Mouse (Mus musculus): ENCODE results near the gene Mfsd12. TPM values are rescaled to one million over a fixed set of nuclear protein-coding genes. Genes with fewer than 3 reads are reported as not detected.

The Mfsd12 gene
- polyA plus RNA-seq (2011; ENCODE audit: insufficient read depth, insufficient read length, low replicate concordance, missing spikeins): 11.0 and 14.3 TPM in 2 replicates

DNA sequence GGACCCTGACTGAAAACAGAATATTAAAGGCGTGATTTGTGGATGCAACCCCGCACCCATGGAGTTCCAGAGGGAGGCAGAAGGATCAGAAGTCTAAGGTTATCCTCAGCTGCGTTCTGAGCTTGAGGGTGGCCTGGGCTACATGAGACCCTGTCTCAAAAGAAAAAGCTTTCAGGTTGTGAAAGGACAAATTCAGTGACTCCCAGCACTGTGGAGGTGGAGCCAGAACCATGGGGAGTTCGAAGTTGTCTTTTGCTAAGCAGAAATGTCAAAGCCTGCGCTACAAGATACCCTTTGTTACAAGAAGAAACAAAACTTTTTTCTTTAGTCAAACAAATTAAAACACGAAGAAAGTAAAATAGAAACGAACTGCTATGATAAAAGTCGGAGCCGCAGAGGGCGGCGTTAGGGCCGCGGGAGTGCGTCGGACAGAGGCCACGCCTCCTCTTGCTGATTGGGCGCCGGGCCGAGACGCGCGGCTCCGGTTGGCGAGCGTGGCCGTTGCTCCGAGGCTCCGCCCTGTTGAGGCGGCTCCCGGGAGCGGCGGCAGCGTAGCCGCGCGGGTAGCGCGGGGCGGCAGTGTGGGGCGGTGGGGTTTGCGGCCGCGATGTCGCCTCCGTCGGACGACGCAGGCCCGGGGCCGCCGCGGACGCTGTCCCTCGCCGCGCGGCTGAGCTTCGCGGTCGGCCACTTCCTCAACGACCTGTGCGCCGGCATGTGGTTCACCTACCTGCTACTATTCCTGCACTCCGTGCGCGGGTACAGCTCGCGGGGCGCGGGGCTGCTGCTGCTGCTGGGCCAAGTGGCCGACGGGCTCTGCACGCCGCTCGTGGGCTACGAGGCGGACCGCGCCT lies at the start of gene Mfsd12:
Gene Mfsd12, plus strand, starts transcription at position 501 of the 854 bp plus-strand sequence.
- WGBS: 1% methylated on average over 79 of the region's 79 CpGs
- Histone ChIP-seq H3K27ac (ENCODE audit: control insufficient read depth, insufficient read depth, low read depth, low read length, poor library complexity) (peak within 1 kb of the TSS; percentile 86), H3K4me1 (ENCODE audit: control insufficient read depth, insufficient read depth, low read length) (peaks cover 8% of the 10 kb centered on the region), H3K4me3 (replicated peaks; ENCODE audit: control insufficient read depth, low read depth, low read length) (peak within 1 kb of the TSS; percentile 86)
- TF ChIP-seq CTCF (IDR thresholded peaks at IDR 0.05; ENCODE audit: control insufficient read depth, insufficient read depth, low read length) (0 out of 2 replicates have a peak, but pooled peaks have one; percentile 9), POLR2A (IDR thresholded peaks at IDR 0.05; ENCODE audit: borderline replicate concordance, control insufficient read depth, low read depth, low read length) (peak; percentile 91; the same call in 1 of the 2 replicates)

DNA sequence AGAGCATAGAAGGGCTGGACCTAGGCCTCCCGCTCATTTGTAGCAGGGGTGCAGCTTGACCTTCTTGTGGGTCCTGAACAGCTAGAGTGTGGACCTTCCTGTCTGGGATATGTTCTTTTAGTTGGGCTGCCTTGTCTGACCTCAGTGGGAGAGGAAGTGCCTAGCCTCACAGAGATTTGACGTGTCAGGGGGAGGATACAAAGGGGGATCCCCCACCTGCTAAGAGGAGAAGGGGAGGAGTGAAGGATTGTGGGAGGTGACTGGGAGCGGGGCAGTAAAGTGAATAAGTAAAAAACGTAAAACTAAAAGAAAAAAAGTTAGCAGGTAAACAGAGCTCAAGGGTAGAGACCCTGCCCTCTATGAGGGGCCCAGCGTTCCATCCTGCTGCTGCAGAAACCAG lies 47.7 kb upstream of the Mfsd12 start:
- no peak for TF ChIP-seq POLR2A (IDR thresholded peaks at IDR 0.05; ENCODE audit: borderline replicate concordance, control insufficient read depth, low read depth, low read length)
- TF ChIP-seq CTCF (IDR thresholded peaks at IDR 0.05; ENCODE audit: control insufficient read depth, insufficient read depth, low read length): no peak
- no peak overlapping the region for H3K27ac ChIP-seq (ENCODE audit: control insufficient read depth, insufficient read depth, low read depth, low read length, poor library complexity)
- no peak overlapping the region for H3K4me3 ChIP-seq (replicated peaks; ENCODE audit: control insufficient read depth, low read depth, low read length)
- no peaks in the 10 kb centered on the region for H3K4me1 ChIP-seq (ENCODE audit: control insufficient read depth, insufficient read depth, low read length)
- 74% methylated on average over 5 of the region's 5 CpGs for WGBS

- Histone ChIP-seq H3K27ac (ENCODE audit: control insufficient read depth, insufficient read depth, low read depth, low read length, poor library complexity) (no peak overlapping the region), H3K4me1 (ENCODE audit: control insufficient read depth, insufficient read depth, low read length) (no peaks in the 10 kb centered on the region; the same call in 1 of the 2 replicates), H3K4me3 (replicated peaks; ENCODE audit: control insufficient read depth, low read depth, low read length) (no peak overlapping the region)
- TF ChIP-seq POLR2A (IDR thresholded peaks at IDR 0.05; ENCODE audit: borderline replicate concordance, control insufficient read depth, low read depth, low read length) (no peak), CTCF (IDR thresholded peaks at IDR 0.05; ENCODE audit: control insufficient read depth, insufficient read depth, low read length) (no peak)
- 89% methylated on average over 13 of the region's 13 CpGs for WGBS
Measured at GRCm38 (mm10) chr10:81313581-81313980, 43.7 kb upstream of the Mfsd12 start.

DNA sequence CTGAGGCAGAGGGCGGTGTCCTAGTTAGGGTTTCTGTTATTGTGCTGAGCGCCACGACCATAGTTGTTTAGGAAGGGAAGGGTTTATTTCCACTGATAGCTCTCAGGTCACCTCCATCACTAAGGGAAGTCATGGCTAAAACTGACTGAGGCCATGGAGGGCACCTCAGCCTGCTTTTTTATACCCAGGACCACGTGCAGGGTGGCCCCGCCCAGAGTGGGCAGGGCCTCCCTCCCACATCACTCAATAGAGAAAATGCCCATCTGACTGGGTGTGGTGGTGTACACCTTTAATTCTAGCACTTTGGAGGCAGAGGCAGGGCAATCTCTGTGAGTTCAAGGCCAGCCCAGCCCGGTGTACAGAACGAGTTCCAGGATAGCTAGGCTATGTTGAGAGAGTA lies 43.1 kb upstream of the Mfsd12 start:
- Histone ChIP-seq H3K27ac (ENCODE audit: control insufficient read depth, insufficient read depth, low read depth, low read length, poor library complexity) (no peak overlapping the region), H3K4me3 (replicated peaks; ENCODE audit: control insufficient read depth, low read depth, low read length) (no peak overlapping the region), H3K4me1 (ENCODE audit: control insufficient read depth, insufficient read depth, low read length) (no peaks in the 10 kb centered on the region; the same call in 1 of the 2 replicates)
- TF ChIP-seq POLR2A (IDR thresholded peaks at IDR 0.05; ENCODE audit: borderline replicate concordance, control insufficient read depth, low read depth, low read length): no peak
- TF ChIP-seq CTCF (IDR thresholded peaks at IDR 0.05; ENCODE audit: control insufficient read depth, insufficient read depth, low read length): no peak
- 77% methylated on average over 7 of the region's 7 CpGs for WGBS

- H3K27ac ChIP-seq (ENCODE audit: control insufficient read depth, insufficient read depth, low read depth, low read length, poor library complexity): no peak overlapping the region
- H3K4me1 ChIP-seq (ENCODE audit: control insufficient read depth, insufficient read depth, low read length): no peaks in the 10 kb centered on the region; the same call in 1 of the 2 replicates
- TF ChIP-seq POLR2A (IDR thresholded peaks at IDR 0.05; ENCODE audit: borderline replicate concordance, control insufficient read depth, low read depth, low read length) (no peak), CTCF (IDR thresholded peaks at IDR 0.05; ENCODE audit: control insufficient read depth, insufficient read depth, low read length) (no peak)
- H3K4me3 ChIP-seq (replicated peaks; ENCODE audit: control insufficient read depth, low read depth, low read length): no peak overlapping the region
- 77% methylated on average over 16 of the region's 16 CpGs for WGBS
Measured at GRCm38 (mm10) chr10:81315587-81315986, 41.7 kb upstream of the Mfsd12 start.

DNA sequence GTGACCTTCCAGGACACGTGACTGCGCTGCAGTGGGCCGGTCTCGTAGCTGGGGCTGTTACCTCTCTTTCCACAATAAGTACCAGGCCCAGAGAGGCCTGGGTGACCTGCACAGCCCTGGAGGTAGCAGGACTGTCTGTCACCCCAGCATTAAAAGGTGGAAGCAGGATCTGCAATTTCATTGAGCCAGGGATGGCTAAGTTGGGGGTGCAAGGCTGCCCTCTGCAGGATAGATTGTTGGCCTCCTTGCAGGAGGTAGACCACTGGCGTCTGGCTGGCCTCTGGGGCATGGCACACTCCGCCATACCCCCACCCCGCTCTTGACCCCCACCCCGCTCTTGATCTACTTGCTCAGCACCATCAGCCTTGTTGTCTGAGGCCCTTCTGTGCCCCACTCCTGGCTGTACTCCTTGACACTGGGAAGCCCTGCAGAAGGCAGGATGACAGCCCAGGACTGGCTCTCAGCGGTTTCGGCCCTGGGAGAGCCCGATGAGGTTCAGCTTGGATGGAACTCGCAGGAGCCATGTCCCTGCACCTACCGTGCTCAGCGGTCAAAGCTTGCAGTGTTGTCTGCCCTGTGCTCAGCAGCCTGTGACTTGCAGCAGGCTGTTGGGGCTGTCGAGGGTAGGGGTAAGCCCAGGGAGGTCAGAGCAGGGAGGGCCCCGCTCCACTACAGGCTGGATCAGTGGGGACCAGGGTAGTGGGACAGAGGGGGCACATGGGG lies 40.8 kb upstream of the Mfsd12 start:
- no peaks in the 10 kb centered on the region; the same call in 1 of the 2 replicates for H3K4me1 ChIP-seq (ENCODE audit: control insufficient read depth, insufficient read depth, low read length)
- H3K4me3 ChIP-seq (replicated peaks; ENCODE audit: control insufficient read depth, low read depth, low read length): no peak overlapping the region
- TF ChIP-seq POLR2A (IDR thresholded peaks at IDR 0.05; ENCODE audit: borderline replicate concordance, control insufficient read depth, low read depth, low read length) (no peak), CTCF (IDR thresholded peaks at IDR 0.05; ENCODE audit: control insufficient read depth, insufficient read depth, low read length) (peak; percentile 58)
- 68% methylated on average over 16 of the region's 16 CpGs for WGBS
- H3K27ac ChIP-seq (ENCODE audit: control insufficient read depth, insufficient read depth, low read depth, low read length, poor library complexity): no peak overlapping the region

DNA sequence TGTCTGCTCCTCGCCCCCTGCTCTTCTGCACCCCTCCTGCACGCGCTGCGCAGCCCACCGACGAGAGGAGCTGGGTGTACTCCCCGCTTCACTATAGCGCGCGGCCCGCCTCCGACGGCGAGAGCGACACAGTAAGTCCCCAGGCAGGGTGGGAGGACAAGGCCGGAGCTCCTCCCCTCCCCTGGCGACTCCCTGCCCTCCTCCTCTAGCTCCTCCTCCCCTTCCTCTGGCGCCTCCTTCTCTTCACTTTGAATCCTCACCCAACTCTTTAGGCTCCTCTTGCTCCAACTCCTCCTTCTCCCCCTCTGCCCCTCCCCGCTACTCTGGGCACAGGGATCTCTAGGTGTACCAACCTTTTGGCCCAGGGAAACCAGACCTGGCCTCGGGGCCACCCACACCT lies 40.0 kb upstream of the Mfsd12 start:
- Histone ChIP-seq H3K4me3 (replicated peaks; ENCODE audit: control insufficient read depth, low read depth, low read length) (no peak overlapping the region), H3K4me1 (ENCODE audit: control insufficient read depth, insufficient read depth, low read length) (peaks cover 1% of the 10 kb centered on the region; the same call in 1 of the 2 replicates), H3K27ac (ENCODE audit: control insufficient read depth, insufficient read depth, low read depth, low read length, poor library complexity) (no peak overlapping the region)
- TF ChIP-seq CTCF (IDR thresholded peaks at IDR 0.05; ENCODE audit: control insufficient read depth, insufficient read depth, low read length) (no peak), POLR2A (IDR thresholded peaks at IDR 0.05; ENCODE audit: borderline replicate concordance, control insufficient read depth, low read depth, low read length) (no peak)
- WGBS: 47% methylated on average over 20 of the region's 20 CpGs

Measured in bone marrow, adult 2 months (tissue).